Mouse (Mus musculus): ENCODE measurements around the gene Pi4kb.

- TF ChIP-seq CTCF (IDR thresholded peaks at IDR 0.05; ENCODE audit: low read depth) = no peak
- TF ChIP-seq EP300 (optimal IDR thresholded peaks at IDR 0.05) = no peak
These were observed 14.2 kb upstream of the Pi4kb start for GRCm38 (mm10) chr3:94960322-94960721.
